Mouse (Mus musculus): Measurements from ENCODE around the gene Ccpg1. TPM values are rescaled to one million over a fixed set of nuclear protein-coding genes. Genes with fewer than 3 reads are reported as not detected.

Gene Ccpg1
- polyA plus RNA-seq, 1 experiment: 9.5 TPM

DNA sequence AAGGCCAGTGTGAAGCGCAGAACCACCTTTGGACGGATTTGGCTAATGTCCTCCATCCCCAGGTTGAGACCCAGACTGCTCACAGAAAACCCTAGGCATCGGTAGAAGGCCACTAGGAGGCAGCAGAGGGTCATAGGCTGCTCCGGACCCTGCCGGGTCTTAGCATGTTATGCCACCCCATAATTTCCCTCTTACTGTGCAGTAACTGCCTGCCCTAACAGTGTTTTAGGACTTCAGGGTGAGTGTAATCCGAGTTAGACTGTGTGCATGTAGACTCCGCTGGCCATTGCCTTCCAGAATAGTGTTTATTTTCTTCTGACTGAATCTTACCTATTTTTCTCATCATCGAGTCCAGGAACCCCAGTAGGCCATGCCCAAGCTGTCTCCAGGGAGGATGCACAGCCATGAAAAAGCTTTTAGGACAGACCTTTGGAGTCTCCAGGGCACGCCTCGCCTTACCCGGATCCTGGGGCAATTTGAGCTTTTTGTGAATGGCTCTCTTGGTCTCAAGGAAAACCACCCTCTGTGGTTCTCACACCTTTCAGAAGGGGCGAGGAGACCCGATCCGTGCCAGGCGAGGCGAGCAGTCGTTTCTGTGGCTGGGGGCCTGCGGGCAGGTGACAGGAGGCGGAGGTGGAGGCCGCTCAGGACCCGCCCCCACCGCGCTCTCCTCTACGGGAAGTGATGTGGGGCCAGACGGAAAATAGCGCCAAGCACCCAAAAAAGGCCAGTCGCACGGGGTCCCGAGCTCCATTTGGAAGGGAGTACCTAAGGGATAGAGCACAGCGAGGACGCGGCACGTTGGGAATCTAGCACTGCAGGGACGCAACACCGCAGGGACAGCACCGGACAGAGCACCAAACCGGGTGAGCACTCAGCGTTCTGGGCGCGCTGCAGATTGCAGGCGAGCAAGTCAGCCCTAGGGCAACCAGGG lies 59.2 kb downstream of the Ccpg1 start, which contains the start of gene Rab27a:
Rab27a (plus strand) TSS at position 709 of the 934 bp plus-strand sequence.
- H3K4me3 ChIP-seq: no peak within 1 kb of the TSS
- H3K27me3 ChIP-seq (ENCODE audit: control insufficient read depth, insufficient read depth, insufficient read length): no peaks in the 10 kb centered on the region
- no peaks in the 10 kb centered on the region for H3K36me3 ChIP-seq (ENCODE audit: control insufficient read depth, insufficient read depth)
- H3K4me2 ChIP-seq (ENCODE audit: low read depth): peak within 1 kb of the TSS; percentile 71
- no peak for TF ChIP-seq CEBPB (IDR thresholded peaks at IDR 0.05; ENCODE audit: insufficient read depth, poor library complexity, severe bottlenecking)
- peak; percentile 63 for TF ChIP-seq POLR2AphosphoS2 (IDR thresholded peaks at IDR 0.05; ENCODE audit: insufficient read length, low read depth)
- TF ChIP-seq SRF (IDR thresholded peaks at IDR 0.05; ENCODE audit: control insufficient read depth, insufficient read length, low read depth): no peak
- TF ChIP-seq REST (IDR thresholded peaks at IDR 0.05; ENCODE audit: insufficient read depth, insufficient read length): no peak
- TF ChIP-seq E2F4 (IDR thresholded peaks at IDR 0.05; ENCODE audit: insufficient read depth): no peak
- H3K79me2 ChIP-seq (ENCODE audit: control insufficient read depth, insufficient read depth): peaks cover 10% of the 10 kb centered on the region
- no peak within 1 kb of the TSS for H3ac ChIP-seq (ENCODE audit: control insufficient read depth, insufficient read length)

DNA sequence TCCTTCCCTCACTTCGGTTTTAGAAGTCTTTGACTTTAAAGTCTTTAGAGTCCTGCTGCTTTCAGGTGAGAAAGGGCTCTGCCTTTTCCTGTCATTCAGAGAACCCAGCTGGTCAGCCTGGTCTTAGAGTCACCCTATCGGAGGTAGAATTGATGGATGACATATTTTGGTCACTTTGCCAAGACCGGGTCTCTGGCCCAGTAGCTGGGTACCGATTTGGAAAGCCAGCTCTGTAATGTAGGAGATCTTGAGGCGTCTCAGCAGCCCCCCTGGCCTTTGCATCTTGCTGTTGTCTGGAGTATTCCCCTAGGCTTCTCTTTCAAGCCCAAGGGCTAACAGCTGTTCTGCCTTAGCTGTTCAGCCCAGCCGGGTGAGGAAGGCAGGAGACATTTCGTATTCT lies 60.0 kb downstream of the Ccpg1 start:
- peak overlapping the region; percentile 71 for H3K4me2 ChIP-seq (ENCODE audit: low read depth)
- H3K4me3 ChIP-seq: no peak overlapping the region
- peaks cover 5% of the 10 kb centered on the region for H3K79me2 ChIP-seq (ENCODE audit: control insufficient read depth, insufficient read depth)
- H3K36me3 ChIP-seq (ENCODE audit: control insufficient read depth, insufficient read depth): no peaks in the 10 kb centered on the region
- no peak overlapping the region for H3ac ChIP-seq (ENCODE audit: control insufficient read depth, insufficient read length)
- TF ChIP-seq POLR2A (IDR thresholded peaks at IDR 0.05; ENCODE audit: insufficient read length, low read depth) (no peak), POLR2AphosphoS2 (IDR thresholded peaks at IDR 0.05; ENCODE audit: insufficient read length, low read depth) (no peak), MAX (IDR thresholded peaks at IDR 0.05; ENCODE audit: low read depth) (no peak), CEBPB (IDR thresholded peaks at IDR 0.05; ENCODE audit: insufficient read depth, poor library complexity, severe bottlenecking) (no peak), TCF12 (IDR thresholded peaks at IDR 0.05; ENCODE audit: insufficient read depth, poor library complexity, severe bottlenecking) (no peak), USF1 (IDR thresholded peaks at IDR 0.05; ENCODE audit: low read depth) (no peak), SRF (IDR thresholded peaks at IDR 0.05; ENCODE audit: control insufficient read depth, insufficient read length, low read depth) (no peak), MYOD1 (IDR thresholded peaks at IDR 0.05; ENCODE audit: control insufficient read depth in 1 of 3, insufficient read length in 2 of 3, low read depth in 2 of 3) (no peak), MYOG (IDR thresholded peaks at IDR 0.05; ENCODE audit: control insufficient read depth in 1 of 3, insufficient read depth in 1 of 3, insufficient read length in 2 of 3, low read depth in 2 of 3) (no peak), REST (IDR thresholded peaks at IDR 0.05; ENCODE audit: insufficient read depth, insufficient read length) (no peak), TCF3 (IDR thresholded peaks at IDR 0.05; ENCODE audit: insufficient read length, low read depth) (no peak)
- no peaks in the 10 kb centered on the region for H3K27me3 ChIP-seq (ENCODE audit: control insufficient read depth, insufficient read depth, insufficient read length)

DNA sequence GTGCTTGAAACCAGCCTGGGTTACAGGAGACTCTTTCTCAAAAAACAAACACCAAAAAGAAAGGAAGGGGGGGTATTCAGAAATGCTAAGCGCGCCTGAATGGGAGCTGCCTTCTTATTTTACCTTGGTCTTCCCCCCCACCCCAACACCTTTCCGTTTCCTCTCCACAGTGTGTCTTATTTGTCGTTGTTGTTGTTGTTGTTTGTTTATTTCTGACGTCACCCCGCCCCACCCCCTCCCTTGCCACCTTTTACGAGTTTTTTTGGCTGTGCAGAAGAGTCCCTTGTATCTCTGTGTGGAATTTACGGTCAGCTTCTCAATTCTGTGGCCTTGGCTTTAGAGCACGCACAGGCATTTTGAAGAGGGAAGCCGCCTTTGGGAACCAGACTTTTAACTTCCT lies 60.5 kb downstream of the Ccpg1 start:
- Histone ChIP-seq H3K36me3 (ENCODE audit: control insufficient read depth, insufficient read depth) (no peaks in the 10 kb centered on the region), H3K4me3 (no peak overlapping the region), H3K4me2 (ENCODE audit: low read depth) (no peak overlapping the region), H3K27me3 (ENCODE audit: control insufficient read depth, insufficient read depth, insufficient read length) (no peaks in the 10 kb centered on the region), H3K79me2 (ENCODE audit: control insufficient read depth, insufficient read depth) (no peaks in the 10 kb centered on the region), H3ac (ENCODE audit: control insufficient read depth, insufficient read length) (no peak overlapping the region)
- no peak for TF ChIP-seq USF1 (IDR thresholded peaks at IDR 0.05; ENCODE audit: low read depth)
- TF ChIP-seq SRF (IDR thresholded peaks at IDR 0.05; ENCODE audit: control insufficient read depth, insufficient read length, low read depth): no peak
- no peak for TF ChIP-seq POLR2A (IDR thresholded peaks at IDR 0.05; ENCODE audit: insufficient read length, low read depth)
- no peak for TF ChIP-seq MYOD1 (IDR thresholded peaks at IDR 0.05; ENCODE audit: control insufficient read depth in 1 of 3, insufficient read length in 2 of 3, low read depth in 2 of 3)
- TF ChIP-seq E2F4 (IDR thresholded peaks at IDR 0.05; ENCODE audit: insufficient read depth): no peak
- no peak for TF ChIP-seq CEBPB (IDR thresholded peaks at IDR 0.05; ENCODE audit: insufficient read depth, poor library complexity, severe bottlenecking)
- no peak for TF ChIP-seq MAX (IDR thresholded peaks at IDR 0.05; ENCODE audit: low read depth)
- no peak for TF ChIP-seq TCF3 (IDR thresholded peaks at IDR 0.05; ENCODE audit: insufficient read length, low read depth)
- TF ChIP-seq MYOG (IDR thresholded peaks at IDR 0.05; ENCODE audit: control insufficient read depth in 1 of 3, insufficient read depth in 1 of 3, insufficient read length in 2 of 3, low read depth in 2 of 3): no peak
- TF ChIP-seq TCF12 (IDR thresholded peaks at IDR 0.05; ENCODE audit: insufficient read depth, poor library complexity, severe bottlenecking): no peak
- no peak for TF ChIP-seq REST (IDR thresholded peaks at IDR 0.05; ENCODE audit: insufficient read depth, insufficient read length)
- no peak for TF ChIP-seq POLR2AphosphoS2 (IDR thresholded peaks at IDR 0.05; ENCODE audit: insufficient read length, low read depth)

DNA sequence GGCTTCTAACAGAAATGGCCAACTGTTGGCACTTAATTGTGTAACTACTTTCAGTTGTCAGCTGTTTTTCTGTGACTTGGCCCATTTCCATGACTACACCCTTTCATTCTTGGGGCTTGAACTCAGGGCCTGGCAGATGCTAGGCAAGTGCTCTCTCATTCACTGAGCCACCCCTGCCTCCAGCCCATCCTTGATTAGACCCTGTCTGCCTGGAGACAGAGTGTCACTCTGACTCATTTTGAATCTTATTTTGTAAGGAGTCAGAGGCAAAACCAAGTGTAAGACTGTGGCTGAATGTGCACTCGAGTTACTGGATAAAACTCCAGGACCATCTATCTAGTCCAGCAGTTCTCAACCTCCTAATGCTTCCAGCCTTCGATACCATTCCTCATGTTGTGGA lies 62.7 kb downstream of the Ccpg1 start:
- TF ChIP-seq POLR2AphosphoS2 (IDR thresholded peaks at IDR 0.05; ENCODE audit: insufficient read length, low read depth) (no peak), MAX (IDR thresholded peaks at IDR 0.05; ENCODE audit: low read depth) (no peak), TCF12 (IDR thresholded peaks at IDR 0.05; ENCODE audit: insufficient read depth, poor library complexity, severe bottlenecking) (no peak), REST (IDR thresholded peaks at IDR 0.05; ENCODE audit: insufficient read depth, insufficient read length) (no peak), USF1 (IDR thresholded peaks at IDR 0.05; ENCODE audit: low read depth) (no peak), CEBPB (IDR thresholded peaks at IDR 0.05; ENCODE audit: insufficient read depth, poor library complexity, severe bottlenecking) (no peak), POLR2A (IDR thresholded peaks at IDR 0.05; ENCODE audit: insufficient read length, low read depth) (no peak), TCF3 (IDR thresholded peaks at IDR 0.05; ENCODE audit: insufficient read length, low read depth) (no peak)
- H3ac ChIP-seq (ENCODE audit: control insufficient read depth, insufficient read length): no peak overlapping the region
- H3K4me3 ChIP-seq: no peak overlapping the region
- no peaks in the 10 kb centered on the region for H3K36me3 ChIP-seq (ENCODE audit: control insufficient read depth, insufficient read depth)
- no peaks in the 10 kb centered on the region for H3K79me2 ChIP-seq (ENCODE audit: control insufficient read depth, insufficient read depth)
- H3K27me3 ChIP-seq (ENCODE audit: control insufficient read depth, insufficient read depth, insufficient read length): no peaks in the 10 kb centered on the region
- H3K4me2 ChIP-seq (ENCODE audit: low read depth): no peak overlapping the region
